Mouse (Mus musculus) megakaryocyte, embryonic 14.5 days (primary cell): ENCODE data around the gene Stard5.

Source experiments
- FLI1 ChIP-seq: IDR thresholded peaks from 2 replicates; pipeline ENCODE4 v1.6.1; 2012; ENCODE audit warnings: low read length, inconsistent platforms, mixed read lengths
- GATA1 ChIP-seq: IDR thresholded peaks from 3 replicates; pipeline ENCODE4 v1.6.1; 2012; ENCODE audit warnings: mixed read lengths, low read length, inconsistent platforms, borderline replicate concordance

GRCm38 (mm10) chr7:83627369-83627768 is 4.4 kb upstream of the Stard5 start:
- TF ChIP-seq GATA1 (no peak), FLI1 (no peak)
